Mouse (Mus musculus): ENCODE results near the gene Fanci.
A peak's percentile ranks its signal among the peaks of the same experiment; 100 is the strongest.

Fanci gene

GRCm38 (mm10) chr7:79387991-79388390, 3.7 kb upstream of the Fanci start:
- no peak for DNase-seq (ENCODE audit: low spot score)

GRCm38 (mm10) chr7:79388671-79389206, 3.0 kb upstream of the Fanci start:
- no peak for DNase-seq (ENCODE audit: low spot score)

DNA sequence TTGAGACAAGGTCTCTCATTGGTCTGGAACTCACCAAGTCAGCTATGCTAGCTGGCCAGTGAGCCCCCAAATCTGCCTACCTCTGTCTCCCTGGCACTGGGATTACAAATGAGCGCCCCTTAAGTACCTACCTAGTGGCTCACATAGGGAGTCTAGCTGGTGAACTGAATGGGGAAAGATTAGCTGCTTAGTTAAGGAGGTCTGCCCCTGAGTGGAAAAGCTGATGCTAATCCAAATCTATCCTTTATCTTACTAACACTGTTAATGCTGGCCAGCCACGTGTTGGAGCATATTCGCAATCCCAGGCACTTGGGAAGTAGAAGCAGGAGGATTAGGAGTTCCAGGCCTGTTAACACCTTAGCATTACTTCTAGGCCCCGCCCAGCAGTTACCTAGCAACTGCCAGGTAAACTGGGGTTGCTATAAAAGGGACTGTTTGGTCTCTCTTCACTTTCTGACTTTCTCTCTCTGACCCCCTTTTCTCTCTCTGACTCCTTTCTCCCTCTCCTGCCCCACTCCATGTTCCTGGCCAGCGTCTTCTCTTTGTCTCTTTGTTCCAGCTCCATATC, 1.5 kb upstream of the Fanci start:
- no peak for DNase-seq (ENCODE audit: low spot score)

- DNase-seq (ENCODE audit: low spot score) = peak; percentile 4
Measured at GRCm38 (mm10) chr7:79391471-79391870, 258 bp upstream of the Fanci start.

- DNase-seq (ENCODE audit: low spot score) = peak; percentile 33
Measured at GRCm38 (mm10) chr7:79392860-79393513, 1.3 kb downstream of the Fanci start.

DNA sequence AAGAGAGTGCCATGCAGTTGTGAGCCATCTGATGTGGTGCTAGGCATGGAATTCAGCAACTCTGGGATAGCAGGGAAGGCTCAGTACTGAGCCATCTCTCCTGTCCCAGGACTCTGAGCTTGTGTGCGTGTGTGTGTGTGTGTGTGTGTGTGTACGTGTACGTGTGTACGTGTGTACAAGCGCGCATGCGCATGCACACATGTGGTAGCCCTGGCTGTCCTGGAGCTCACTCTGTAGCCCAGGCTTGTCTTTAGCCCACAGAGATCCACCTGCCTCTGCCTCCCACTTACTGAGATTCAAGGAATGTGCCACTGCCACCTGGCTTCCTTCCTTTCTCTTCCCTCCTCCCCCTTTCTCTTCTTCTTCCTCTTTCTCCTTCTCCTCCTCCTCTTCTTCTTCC, 2.2 kb downstream of the Fanci start:
- DNase-seq (ENCODE audit: low spot score) = no peak

DNA sequence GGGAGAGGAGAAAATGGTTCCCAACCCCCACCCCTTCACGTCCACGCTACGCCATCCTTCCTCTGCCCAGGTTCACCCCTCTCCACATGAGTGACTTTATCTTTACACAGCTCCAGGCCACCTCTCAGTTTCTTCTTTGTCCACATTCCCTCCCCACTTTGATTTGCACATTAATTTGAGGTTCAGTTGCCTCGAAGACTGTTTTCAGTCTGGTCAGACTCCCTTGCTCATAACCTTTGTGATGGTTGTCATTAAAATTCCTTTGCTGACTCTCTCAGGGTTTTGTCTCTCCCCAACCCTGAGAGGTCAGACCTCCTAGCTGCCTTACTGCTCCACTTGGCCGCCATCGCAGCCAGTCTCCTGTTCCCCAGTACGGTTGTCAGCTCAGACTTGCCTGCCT, 2.9 kb downstream of the Fanci start:
- DNase-seq (ENCODE audit: low spot score) = no peak

DNA sequence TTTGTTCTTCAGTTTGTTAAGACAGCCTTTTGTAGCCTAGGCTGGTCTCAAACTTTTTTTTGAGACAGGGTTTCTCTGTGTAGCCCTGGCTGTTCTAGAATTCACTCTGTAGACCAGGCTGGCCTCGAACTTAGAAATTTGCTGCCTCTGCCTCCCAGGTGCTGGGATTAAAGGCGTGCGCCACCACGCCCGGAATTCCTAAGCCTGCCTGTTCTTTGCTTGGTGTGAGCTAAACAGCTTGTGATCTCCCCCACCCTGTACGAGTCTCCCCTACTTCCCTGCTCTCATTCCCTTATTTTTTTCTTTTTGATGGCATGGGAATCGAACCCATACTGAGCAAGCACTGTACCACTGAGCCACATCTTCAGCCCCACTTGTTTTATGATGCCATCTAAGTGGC, 3.5 kb downstream of the Fanci start:
- DNase-seq (ENCODE audit: low spot score) = no peak

DNA sequence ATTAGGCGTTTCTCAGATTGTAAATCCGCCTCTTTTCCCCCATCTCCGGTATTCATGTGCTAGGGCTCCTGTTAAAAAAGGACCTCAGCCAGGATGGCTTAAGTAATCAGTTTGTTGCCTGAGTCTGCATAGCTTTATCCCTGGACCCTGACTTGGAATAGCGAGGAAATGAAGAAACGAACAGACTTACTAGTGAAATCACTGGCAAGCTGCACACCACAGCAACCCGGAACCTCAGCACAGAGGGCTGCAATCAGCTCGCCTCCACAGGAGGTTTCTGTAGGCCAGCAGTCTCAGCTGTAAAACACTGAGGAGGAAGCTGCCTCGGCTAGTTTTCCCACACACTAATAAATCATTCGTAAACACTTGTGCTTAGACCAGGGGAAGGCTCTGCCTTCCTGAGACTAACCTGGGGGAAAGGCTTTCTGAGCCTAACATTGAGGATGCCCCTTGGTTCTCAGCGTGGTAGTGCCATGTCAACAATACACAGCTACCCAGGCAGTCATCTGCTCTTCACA, 5.8 kb downstream of the Fanci start:
- no peak for DNase-seq (ENCODE audit: low spot score)

DNA sequence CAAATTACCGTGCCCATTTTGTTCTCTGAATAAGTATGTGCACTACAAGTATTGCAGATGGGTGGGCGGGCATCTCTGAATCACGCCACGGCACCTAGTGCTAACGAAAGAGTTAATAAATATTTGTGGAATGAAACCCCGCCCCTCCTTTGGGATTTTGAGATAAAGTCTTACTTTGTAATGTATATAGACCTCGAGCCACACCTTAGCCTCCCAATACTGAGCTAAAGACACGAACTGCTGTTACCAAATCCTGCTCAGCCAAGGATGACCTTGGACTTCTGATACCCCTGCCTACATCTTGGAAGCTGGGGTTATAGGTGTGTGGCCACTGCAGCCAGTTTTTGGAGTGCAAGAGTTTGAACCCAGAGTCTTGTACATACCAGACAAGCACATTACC, 6.7 kb downstream of the Fanci start:
- no peak for DNase-seq (ENCODE audit: low spot score)

DNA sequence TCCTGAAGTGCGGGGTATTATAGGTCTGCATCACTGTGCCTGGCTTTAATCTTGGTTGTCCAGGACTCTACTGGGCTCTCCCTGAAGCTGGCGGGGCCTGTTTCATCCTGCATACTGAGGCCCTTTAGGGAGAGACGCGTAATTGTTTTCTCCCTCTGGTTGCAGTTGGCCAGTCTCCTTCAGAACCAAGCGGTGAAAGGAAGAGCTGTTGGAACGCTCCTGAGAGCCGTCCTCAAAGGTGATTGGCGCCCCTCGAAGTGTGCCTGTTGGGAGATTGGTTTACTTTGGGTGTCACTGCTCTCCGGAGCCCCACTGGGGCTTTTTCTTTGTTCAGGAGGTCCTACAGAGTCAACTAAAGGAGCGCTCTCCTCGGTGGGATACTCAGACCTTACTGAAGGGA, 7.2 kb downstream of the Fanci start:
- DNase-seq (ENCODE audit: low spot score) = no peak

- DNase-seq (ENCODE audit: low spot score) = no peak
Measured at GRCm38 (mm10) chr7:79400296-79400695, 8.6 kb downstream of the Fanci start.

DNA sequence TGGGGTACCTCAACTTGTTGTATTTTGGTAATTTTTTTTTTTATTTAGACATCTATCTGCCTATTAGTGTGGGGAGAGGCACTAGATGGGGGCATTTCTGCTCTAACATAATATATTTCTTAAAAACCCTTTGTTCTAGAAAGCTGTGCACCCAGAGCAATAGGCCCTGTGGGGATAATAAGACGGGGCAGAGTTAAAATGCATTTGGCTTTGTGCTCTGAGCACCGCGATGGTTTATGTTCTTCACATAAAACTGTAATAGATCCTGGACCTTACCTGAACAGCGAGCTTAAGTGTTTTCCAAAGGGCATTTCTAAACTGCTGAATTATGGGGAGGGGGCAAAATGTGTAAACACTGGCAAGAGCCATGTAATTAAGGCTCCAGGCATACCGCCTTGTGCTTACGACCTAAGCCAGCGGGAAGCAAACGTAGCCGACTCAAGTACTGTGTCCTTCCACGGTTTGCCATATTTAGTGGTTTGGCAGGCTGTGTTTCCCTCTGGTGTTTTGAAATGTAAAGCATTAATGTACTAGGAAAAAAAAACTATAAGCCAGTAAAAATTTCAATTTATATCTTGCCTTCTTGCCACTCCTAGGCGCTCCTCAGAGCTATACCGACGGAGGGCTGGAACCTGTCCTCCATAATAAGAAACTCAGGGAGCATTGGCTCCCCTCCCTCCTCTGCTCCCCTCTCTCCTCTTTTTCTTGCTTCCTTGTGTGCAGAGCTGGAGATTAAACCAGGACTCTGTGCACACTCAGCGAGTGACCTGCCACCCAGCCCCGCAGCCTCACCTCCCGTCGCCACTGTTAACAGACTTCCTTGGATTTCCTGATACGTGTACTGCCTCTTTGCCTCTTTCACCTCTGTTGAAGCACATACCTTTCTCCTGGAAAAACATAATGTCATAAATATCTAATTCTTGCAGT, 23.0 kb downstream of the Fanci start:
- DNase-seq (ENCODE audit: low spot score) = no peak

DNA sequence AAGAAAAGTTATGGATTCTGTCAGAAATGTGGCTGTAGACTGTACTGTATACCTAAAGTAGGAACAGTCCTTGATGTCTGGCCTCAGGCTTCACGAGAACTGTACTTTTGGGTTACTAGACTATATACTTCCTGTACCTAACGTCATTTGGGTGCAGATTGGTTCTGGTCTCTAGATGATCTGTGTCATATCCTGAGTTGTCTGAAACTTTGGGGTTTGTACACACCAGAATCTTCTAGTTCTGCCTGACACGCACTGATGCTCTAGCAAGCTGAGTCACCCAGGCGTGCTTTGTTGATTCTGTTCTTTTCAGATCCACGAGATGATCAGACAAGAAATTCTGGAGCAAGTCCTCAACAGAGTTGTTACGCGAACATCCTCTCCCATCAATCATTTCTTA, 28.2 kb downstream of the Fanci start:
- DNase-seq (ENCODE audit: low spot score) = no peak

- DNase-seq (ENCODE audit: low spot score) = no peak
Measured at GRCm38 (mm10) chr7:79422876-79423275, 31.1 kb downstream of the Fanci start.

DNA sequence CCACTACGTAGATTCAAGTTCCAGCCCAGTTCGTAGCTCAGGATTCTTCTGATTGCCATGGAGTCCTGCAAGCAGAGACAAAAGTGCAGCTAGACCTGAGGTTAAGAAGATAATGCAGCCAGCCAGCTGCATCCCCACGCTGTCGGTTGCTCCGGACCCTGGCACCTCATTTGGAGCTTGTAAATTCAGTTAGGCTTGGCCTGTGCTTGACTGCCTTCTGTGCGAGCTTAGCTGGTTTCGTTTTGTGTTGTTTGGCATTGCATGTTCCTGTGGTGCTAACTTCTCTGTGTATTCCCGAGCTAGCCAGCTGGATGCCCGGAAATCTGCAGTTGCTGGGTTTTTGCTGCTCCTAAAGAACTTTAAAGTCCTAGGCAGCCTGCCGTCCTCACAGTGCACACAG, 34.1 kb downstream of the Fanci start:
- DNase-seq (ENCODE audit: low spot score) = no peak

DNA sequence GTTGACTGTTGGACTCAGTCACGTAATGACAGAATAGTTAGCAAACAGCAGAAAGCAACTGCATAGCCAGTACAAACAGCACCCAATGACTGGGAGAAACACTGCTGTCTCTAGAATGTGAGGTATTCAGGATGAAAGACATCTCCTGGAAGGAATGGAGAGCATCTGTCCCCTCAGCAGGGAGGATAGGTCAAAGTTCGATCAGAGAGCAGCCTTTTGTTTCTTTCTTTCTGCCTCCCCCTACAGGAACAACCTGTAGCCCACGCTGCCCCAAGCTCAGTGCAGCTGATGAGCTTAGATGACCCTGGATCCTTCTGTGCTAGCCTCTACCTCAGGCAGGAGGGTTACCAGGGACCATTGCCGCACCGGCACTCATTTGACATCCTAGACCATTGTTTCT, 36.5 kb downstream of the Fanci start:
- DNase-seq (ENCODE audit: low spot score) = no peak

- DNase-seq (ENCODE audit: low spot score) = no peak
Measured at GRCm38 (mm10) chr7:79440035-79440434, 48.3 kb downstream of the Fanci start.

DNA sequence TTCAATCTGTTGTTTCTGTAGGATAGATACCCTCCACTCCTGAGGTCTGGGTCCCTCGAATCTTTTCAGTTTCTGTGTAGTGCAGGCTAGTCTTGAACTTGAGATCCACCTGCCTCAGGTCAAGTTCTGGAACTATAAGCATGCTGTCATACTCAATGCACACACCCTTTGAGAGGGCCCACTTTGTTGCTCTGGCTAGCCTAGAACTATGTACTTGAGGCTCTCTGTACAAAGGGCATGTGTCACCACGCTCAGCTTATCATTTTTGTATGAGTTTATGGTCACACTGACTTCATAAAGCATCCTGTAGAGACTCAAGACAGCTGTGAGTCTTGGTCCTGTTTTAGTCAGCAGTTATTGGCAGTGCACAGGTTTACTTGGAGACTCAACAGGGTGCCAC, 55.3 kb downstream of the Fanci start:
- no peak for DNase-seq (ENCODE audit: low spot score)

- no peak for DNase-seq (ENCODE audit: low spot score)
Measured at GRCm38 (mm10) chr7:79447486-79447885, 55.8 kb downstream of the Fanci start.

DNA sequence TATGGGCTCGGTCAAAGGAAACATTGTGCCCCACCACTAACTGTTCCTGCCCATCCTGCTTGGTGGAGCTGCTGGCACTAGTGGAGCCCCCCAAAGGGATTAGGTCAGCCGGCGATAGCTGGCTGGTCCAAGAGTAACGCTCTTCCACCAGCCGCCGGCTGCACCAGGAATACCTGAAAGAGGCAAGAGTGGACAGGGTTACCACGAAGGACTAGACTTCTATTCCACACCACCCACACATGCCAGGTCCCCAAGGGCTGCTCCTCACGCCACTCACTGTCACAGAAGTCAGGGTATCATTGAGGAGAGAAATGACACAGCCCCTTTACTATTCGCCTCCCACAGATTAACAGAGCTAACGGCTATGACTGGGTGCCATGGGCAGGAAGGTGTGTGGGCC, 70.0 kb downstream of the Fanci start:
- DNase-seq (ENCODE audit: low spot score) = no peak

DNA sequence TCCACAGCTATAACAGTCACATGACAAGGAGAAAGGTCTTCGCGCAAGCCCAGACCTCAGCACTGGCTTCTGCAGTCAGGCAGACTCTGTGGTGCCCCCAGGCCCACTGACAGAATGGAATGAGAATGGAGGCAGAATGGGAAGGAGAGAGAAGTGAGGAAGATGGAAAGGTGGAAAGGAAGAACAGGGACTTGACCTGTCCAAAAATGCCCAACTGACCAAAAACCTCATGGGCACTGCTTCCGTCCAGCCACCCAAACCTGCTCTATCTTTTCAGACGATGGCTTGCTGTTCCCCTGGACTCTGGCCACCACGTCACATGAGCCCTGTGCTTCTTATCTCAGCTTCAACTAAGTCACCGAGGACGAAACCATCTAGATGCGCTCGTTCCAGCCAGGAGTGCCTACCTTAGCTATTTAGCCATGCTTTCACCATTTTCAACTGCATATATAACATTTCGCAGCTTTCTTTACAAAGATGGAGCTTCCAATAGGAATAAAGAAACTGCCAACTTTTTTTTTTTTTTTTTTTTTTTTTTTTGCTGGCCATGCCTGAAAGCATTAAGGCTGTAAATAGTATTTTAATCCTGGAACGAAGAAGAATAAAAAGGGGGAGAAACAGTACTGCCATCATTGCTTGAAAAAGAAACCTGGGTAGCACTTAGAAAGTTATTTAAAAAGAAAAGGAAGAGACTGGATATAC, 71.8 kb downstream of the Fanci start:
- no peak for DNase-seq (ENCODE audit: low spot score)

Data from spleen, adult 12 weeks (tissue).